Mouse (Mus musculus): ENCODE measurements around the gene Qars. TPM values are rescaled to one million over a fixed set of nuclear protein-coding genes. Genes with fewer than 3 reads are reported as not detected.
A peak's percentile ranks its signal among the peaks of the same experiment; 100 is the strongest.

Gene Qars
- polyA plus RNA-seq (2014; fragmentation: Nextera tagmentation; extraction: Ambion mirVana): 99.1 and 117 TPM in 2 replicates

DNA sequence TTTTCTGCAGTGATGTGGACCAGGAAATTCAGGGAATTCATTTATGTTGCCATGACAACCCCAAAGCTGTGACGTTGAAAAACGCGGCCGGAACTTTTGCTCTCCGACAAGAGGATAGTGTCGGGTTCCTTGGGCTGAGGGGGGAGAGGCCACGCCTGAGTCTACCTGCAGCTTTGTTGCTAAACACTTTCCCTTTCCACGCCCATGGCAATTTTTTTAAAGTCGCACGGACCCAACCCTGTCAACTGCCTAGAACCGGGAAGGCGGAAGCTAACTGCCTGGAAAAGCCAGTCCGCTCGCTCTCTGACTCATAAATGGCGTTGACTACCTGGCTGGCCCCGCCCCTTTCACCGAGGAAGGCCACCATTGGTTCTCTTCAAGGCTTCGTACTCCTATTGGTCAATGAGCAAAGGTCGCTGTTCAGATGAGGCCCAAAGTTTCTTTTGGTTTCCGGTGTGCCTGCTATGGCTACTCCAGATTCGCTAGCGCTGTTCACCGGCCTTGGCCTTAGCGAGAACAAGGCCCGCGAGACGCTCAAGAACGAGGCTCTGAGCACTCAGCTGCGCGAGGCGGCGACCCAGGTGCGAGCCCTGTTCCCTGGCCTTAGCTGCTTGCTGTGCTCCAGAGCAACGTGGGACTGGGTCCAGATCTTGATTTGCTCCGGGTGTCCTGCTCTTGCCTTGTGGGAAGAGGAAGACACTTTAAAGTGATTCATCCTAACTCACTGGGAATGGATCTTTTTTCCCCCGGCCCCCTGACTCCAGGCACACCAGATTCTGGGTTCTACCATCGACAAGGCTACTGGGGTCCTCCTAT, at the start of gene Qars:
Gene Qars (plus strand): TSS at position 88 of the 816 bp plus-strand sequence.
- Histone ChIP-seq H3K9ac (ENCODE audit: low read depth, low read length) (peak within 1 kb of the TSS; percentile 83), H3K4me3 (ENCODE audit: low read length) (peak within 1 kb of the TSS; percentile 85), H3K4me2 (replicated peaks; ENCODE audit: low read depth, low read length) (peak within 1 kb of the TSS; percentile 71), H3K4me1 (ENCODE audit: control insufficient read depth, insufficient read depth, low read length) (peaks cover 8% of the 10 kb centered on the region), H3K27ac (ENCODE audit: low read depth, low read length) (peak within 1 kb of the TSS; percentile 79), H3K36me3 (ENCODE audit: control insufficient read depth, insufficient read depth, low read length) (peaks cover 40% of the 10 kb centered on the region), H3K27me3 (ENCODE audit: control insufficient read depth, insufficient read depth, low read length) (no peaks in the 10 kb centered on the region), H3K9me3 (ENCODE audit: control insufficient read depth, low read length) (no peaks in the 10 kb centered on the region)
- ATAC-seq (ENCODE audit: low FRiP score, low TSS enrichment): peak; percentile 97
- WGBS: under 1% methylated on average over 37 of the region's 37 CpGs

DNA sequence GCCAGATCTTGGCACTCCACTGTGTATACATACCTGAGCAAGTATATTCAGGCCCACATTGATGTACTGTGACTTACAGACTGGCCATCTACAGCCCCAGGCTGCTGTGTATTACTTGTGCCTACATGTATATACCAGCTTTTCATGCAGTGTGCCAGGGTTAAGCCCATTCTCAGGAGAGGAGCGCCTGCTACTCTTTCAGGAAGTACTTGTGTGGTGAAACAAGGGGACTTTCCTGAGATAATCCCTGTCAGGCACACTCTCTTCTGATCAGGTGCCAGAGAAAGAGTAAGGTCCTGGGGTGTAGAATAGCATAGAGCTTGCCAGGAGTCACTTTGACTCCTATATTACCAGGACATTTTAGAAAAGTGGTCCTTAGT, 47.6 kb upstream of the Qars start:
- WGBS: 91% methylated on average over 1 of the region's 1 CpGs
- ATAC-seq (ENCODE audit: low FRiP score, low TSS enrichment): no peak
- Histone ChIP-seq H3K9ac (ENCODE audit: low read depth, low read length) (no peak overlapping the region), H3K4me2 (replicated peaks; ENCODE audit: low read depth, low read length) (peak overlapping the region; percentile 86), H3K27ac (ENCODE audit: low read depth, low read length) (peak overlapping the region; percentile 93), H3K4me1 (ENCODE audit: control insufficient read depth, insufficient read depth, low read length) (peaks cover 14% of the 10 kb centered on the region), H3K9me3 (ENCODE audit: control insufficient read depth, low read length) (no peaks in the 10 kb centered on the region), H3K4me3 (ENCODE audit: low read length) (peak overlapping the region; percentile 87), H3K27me3 (ENCODE audit: control insufficient read depth, insufficient read depth, low read length) (no peaks in the 10 kb centered on the region), H3K36me3 (ENCODE audit: control insufficient read depth, insufficient read depth, low read length) (peaks cover 21% of the 10 kb centered on the region)

DNA sequence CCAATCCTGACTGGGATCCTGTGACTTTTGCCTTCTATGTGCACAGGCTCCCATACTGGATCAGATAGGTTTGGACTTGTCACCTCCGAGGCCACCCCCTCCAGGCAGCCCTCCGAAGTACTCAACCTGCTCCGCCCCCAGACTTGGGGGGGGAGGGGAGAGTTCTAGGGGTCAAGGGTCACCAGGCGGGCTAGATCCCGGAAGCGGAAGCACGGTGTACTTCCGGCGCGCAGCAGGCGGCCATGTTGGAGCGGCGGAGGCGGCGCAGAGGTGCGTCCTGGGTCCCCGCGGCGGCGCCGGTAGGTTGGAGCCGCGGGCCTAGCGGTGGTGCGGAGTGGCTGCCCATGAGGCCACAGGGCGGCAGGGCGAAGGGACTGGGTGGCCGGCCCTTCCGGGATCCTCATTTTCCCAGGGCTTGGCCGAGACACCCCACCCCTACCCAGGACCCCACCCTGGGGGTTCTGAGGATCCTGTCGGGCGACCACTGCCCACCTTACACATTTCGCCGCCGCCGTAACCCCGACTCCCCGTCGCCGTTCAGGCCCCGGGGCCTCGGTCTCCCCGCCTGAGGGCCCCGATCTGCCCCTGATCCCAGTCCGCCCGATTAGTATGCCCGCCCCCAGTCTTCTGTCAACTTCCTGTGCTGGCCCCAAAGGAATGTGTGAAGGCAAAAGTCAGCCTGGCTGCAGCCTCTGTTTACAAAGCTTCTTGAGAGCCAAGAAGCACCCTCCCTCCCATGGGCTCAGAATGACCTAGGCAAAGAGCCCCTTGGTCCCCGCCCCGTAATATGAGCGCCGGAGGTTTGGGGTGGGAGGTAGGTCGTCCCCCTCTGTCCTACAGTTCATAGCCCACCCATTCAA, 47.0 kb upstream of the Qars start, which contains the start of gene Ccdc71:
Gene Ccdc71 (plus strand): TSS at position 209 of the 860 bp plus-strand sequence.
- H3K9me3 ChIP-seq (ENCODE audit: control insufficient read depth, low read length): no peaks in the 10 kb centered on the region
- no peaks in the 10 kb centered on the region for H3K27me3 ChIP-seq (ENCODE audit: control insufficient read depth, insufficient read depth, low read length)
- H3K36me3 ChIP-seq (ENCODE audit: control insufficient read depth, insufficient read depth, low read length): peaks cover 28% of the 10 kb centered on the region
- H3K4me1 ChIP-seq (ENCODE audit: control insufficient read depth, insufficient read depth, low read length): peaks cover 14% of the 10 kb centered on the region
- WGBS: under 1% methylated on average over 46 of the region's 52 CpGs
- peak within 1 kb of the TSS; percentile 87 for H3K4me3 ChIP-seq (ENCODE audit: low read length)
- peak within 1 kb of the TSS; percentile 86 for H3K4me2 ChIP-seq (replicated peaks; ENCODE audit: low read depth, low read length)
- H3K9ac ChIP-seq (ENCODE audit: low read depth, low read length): peak within 1 kb of the TSS; percentile 88
- ATAC-seq (ENCODE audit: low FRiP score, low TSS enrichment): peak; percentile 88
- H3K27ac ChIP-seq (ENCODE audit: low read depth, low read length): peak within 1 kb of the TSS; percentile 93

DNA sequence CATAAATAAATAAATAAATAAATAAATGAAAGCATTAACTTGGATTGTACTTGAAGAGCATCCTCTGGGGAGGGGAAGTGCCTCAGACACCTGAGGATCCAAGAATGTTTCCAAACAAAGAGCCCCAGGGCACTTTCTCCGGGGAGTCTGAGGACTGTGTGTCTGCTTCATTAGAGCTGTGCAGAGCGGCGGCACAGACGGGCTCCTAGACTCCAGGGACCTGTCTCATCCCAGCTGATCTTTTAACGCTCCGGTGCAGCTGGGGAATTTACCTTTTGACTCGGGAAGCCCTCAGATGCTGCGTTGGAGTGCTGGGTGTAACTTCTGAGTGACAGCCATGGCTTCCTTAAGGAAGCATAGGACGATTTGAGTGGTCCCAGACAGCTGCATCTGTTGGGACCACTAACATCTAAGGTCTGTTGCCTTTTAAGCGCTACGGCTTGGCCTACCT, 46.3 kb upstream of the Qars start, which contains the start of gene Klhdc8b:
Gene Klhdc8b (minus strand): TSS at position 401 of the 451 bp plus-strand sequence.
- Histone ChIP-seq H3K4me2 (replicated peaks; ENCODE audit: low read depth, low read length) (peak within 1 kb of the TSS; percentile 86), H3K27me3 (ENCODE audit: control insufficient read depth, insufficient read depth, low read length) (no peaks in the 10 kb centered on the region), H3K36me3 (ENCODE audit: control insufficient read depth, insufficient read depth, low read length) (peaks cover 32% of the 10 kb centered on the region), H3K4me1 (ENCODE audit: control insufficient read depth, insufficient read depth, low read length) (peaks cover 14% of the 10 kb centered on the region), H3K9me3 (ENCODE audit: control insufficient read depth, low read length) (no peaks in the 10 kb centered on the region), H3K27ac (ENCODE audit: low read depth, low read length) (peak within 1 kb of the TSS; percentile 93), H3K4me3 (ENCODE audit: low read length) (peak within 1 kb of the TSS; percentile 87), H3K9ac (ENCODE audit: low read depth, low read length) (peak within 1 kb of the TSS; percentile 88)
- ATAC-seq (ENCODE audit: low FRiP score, low TSS enrichment): peak; percentile 14; the same call in 1 of the 2 replicates
- WGBS: 18% methylated on average over 11 of the region's 11 CpGs

DNA sequence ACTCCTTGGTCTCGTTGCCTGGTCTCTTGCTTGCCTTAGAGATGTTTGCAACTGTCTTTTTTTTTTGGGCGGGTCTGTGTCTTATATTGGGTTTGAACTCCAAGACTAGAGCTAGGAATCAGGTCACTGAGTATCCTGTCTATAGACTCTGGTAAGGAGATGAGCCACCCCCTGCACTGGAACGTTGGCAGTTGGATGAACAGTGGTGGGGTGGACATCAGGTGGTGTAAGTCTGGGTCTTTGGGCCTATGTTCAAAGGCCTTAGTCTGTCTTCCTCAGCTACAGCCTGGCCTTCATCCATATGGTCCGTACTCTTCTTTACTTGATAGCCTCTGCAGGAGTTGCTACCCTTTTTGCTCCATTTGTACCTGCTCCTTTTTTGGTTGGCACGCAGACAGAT, 45.8 kb upstream of the Qars start:
- peak overlapping the region; percentile 93; the same call in 1 of the 2 replicates for H3K27ac ChIP-seq (ENCODE audit: low read depth, low read length)
- H3K4me2 ChIP-seq (replicated peaks; ENCODE audit: low read depth, low read length): peak overlapping the region; percentile 86
- WGBS: 86% methylated on average over 5 of the region's 5 CpGs
- no peak for ATAC-seq (ENCODE audit: low FRiP score, low TSS enrichment)
- H3K4me1 ChIP-seq (ENCODE audit: control insufficient read depth, insufficient read depth, low read length): peaks cover 14% of the 10 kb centered on the region
- no peaks in the 10 kb centered on the region for H3K27me3 ChIP-seq (ENCODE audit: control insufficient read depth, insufficient read depth, low read length)
- H3K4me3 ChIP-seq (ENCODE audit: low read length): peak overlapping the region; percentile 87
- H3K36me3 ChIP-seq (ENCODE audit: control insufficient read depth, insufficient read depth, low read length): peaks cover 35% of the 10 kb centered on the region
- H3K9me3 ChIP-seq (ENCODE audit: control insufficient read depth, low read length): no peaks in the 10 kb centered on the region
- H3K9ac ChIP-seq (ENCODE audit: low read depth, low read length): peak overlapping the region; percentile 88; the same call in 1 of the 2 replicates

DNA sequence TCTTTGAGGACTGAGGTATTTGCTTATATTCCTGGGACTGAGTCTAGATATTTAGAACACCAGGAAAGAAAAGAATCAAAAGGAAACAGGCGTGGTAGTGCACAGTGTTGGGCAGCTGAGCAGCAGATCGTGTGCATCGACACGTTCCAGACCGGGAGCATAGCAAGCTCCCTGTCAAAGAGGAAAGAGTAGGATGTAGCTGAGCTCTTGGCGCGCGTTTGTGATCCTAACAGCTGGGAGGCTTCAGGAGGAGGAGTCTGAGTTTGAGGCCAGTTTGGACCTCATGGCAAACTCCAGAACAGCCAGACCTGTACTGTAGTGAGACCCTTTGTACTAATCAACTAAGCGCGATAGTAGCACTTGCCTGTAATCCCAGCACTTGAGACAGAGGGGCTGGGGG, 45.3 kb upstream of the Qars start:
- Histone ChIP-seq H3K4me3 (ENCODE audit: low read length) (peak overlapping the region; percentile 87; the same call in 1 of the 2 replicates), H3K9me3 (ENCODE audit: control insufficient read depth, low read length) (no peaks in the 10 kb centered on the region), H3K4me1 (ENCODE audit: control insufficient read depth, insufficient read depth, low read length) (peaks cover 14% of the 10 kb centered on the region), H3K4me2 (replicated peaks; ENCODE audit: low read depth, low read length) (peak overlapping the region; percentile 86; the same call in 1 of the 2 replicates), H3K36me3 (ENCODE audit: control insufficient read depth, insufficient read depth, low read length) (peaks cover 35% of the 10 kb centered on the region), H3K9ac (ENCODE audit: low read depth, low read length) (no peak overlapping the region), H3K27ac (ENCODE audit: low read depth, low read length) (peak overlapping the region; percentile 93; the same call in 1 of the 2 replicates), H3K27me3 (ENCODE audit: control insufficient read depth, insufficient read depth, low read length) (no peaks in the 10 kb centered on the region)
- WGBS: 69% methylated on average over 10 of the region's 10 CpGs
- ATAC-seq (ENCODE audit: low FRiP score, low TSS enrichment): peak; percentile 13

DNA sequence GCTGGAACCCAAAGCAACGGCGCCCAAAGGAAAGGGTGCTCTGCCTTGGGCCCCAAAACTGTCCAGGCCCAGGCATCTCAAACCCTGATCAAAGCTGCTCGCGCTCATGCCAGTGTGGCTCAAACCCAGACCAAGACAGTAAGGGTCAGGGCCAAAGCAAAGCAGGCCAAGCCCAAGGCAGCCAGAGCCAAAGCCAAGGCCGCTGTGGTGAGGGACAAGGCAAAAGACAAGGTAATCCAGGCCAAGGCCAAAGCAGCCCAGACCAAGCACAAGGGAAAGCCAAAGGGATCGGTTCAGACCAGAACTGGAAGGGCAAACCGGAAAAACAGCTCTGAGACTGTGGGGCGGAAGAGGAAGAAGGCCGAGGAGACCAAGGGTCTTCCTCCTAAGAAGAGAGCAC, 43.8 kb upstream of the Qars start:
- peaks cover 3% of the 10 kb centered on the region; the same call in 1 of the 2 replicates for H3K9me3 ChIP-seq (ENCODE audit: control insufficient read depth, low read length)

DNA sequence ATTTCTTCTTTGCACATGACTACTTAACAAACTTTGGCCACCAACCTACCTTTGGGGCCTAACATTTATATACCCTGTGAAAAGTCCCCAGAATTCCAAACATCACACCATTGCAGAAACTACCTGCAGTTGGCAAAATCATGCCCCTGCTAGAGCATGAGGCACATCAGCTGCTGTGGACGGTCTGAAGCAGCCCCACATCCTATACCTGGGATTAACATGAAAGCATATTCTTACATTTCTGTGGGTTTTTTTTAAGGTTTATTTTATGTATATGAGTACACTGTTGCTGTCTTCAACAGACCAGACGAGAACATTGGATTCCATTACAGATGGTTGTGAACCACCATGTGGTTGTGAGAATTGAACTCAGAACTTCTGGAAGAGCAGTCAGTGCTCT, 41.3 kb upstream of the Qars start:
- H3K36me3 ChIP-seq (ENCODE audit: control insufficient read depth, insufficient read depth, low read length): peaks cover 38% of the 10 kb centered on the region
- H3K4me1 ChIP-seq (ENCODE audit: control insufficient read depth, insufficient read depth, low read length): peaks cover 14% of the 10 kb centered on the region
- no peak overlapping the region for H3K4me2 ChIP-seq (replicated peaks; ENCODE audit: low read depth, low read length)
- H3K27ac ChIP-seq (ENCODE audit: low read depth, low read length): no peak overlapping the region
- no peak overlapping the region for H3K4me3 ChIP-seq (ENCODE audit: low read length)
- WGBS: 83% methylated on average over 2 of the region's 2 CpGs
- ATAC-seq (ENCODE audit: low FRiP score, low TSS enrichment): no peak
- H3K27me3 ChIP-seq (ENCODE audit: control insufficient read depth, insufficient read depth, low read length): no peaks in the 10 kb centered on the region
- peaks cover 3% of the 10 kb centered on the region; the same call in 1 of the 2 replicates for H3K9me3 ChIP-seq (ENCODE audit: control insufficient read depth, low read length)
- H3K9ac ChIP-seq (ENCODE audit: low read depth, low read length): no peak overlapping the region

More for the DNA sequence above, 43.8 kb upstream of the Qars start:
- no peak overlapping the region for H3K4me2 ChIP-seq (replicated peaks; ENCODE audit: low read depth, low read length)
- 94% methylated on average over 9 of the region's 9 CpGs for WGBS
- peaks cover 14% of the 10 kb centered on the region for H3K4me1 ChIP-seq (ENCODE audit: control insufficient read depth, insufficient read depth, low read length)
- H3K27ac ChIP-seq (ENCODE audit: low read depth, low read length): no peak overlapping the region
- H3K27me3 ChIP-seq (ENCODE audit: control insufficient read depth, insufficient read depth, low read length): no peaks in the 10 kb centered on the region
- ATAC-seq (ENCODE audit: low FRiP score, low TSS enrichment): no peak
- H3K9ac ChIP-seq (ENCODE audit: low read depth, low read length): no peak overlapping the region
- H3K4me3 ChIP-seq (ENCODE audit: low read length): no peak overlapping the region
- peaks cover 38% of the 10 kb centered on the region for H3K36me3 ChIP-seq (ENCODE audit: control insufficient read depth, insufficient read depth, low read length)

All from kidney, embryonic 14.5 days (tissue).